Mouse (Mus musculus): Measurements from ENCODE around the gene Samsn1. TPM values are rescaled to one million over a fixed set of nuclear protein-coding genes. Genes with fewer than 3 reads are reported as not detected.

Samsn1 gene
- total RNA-seq, 2 experiments from 2014 or later, result 1.5 to 1.8 TPM

DNA sequence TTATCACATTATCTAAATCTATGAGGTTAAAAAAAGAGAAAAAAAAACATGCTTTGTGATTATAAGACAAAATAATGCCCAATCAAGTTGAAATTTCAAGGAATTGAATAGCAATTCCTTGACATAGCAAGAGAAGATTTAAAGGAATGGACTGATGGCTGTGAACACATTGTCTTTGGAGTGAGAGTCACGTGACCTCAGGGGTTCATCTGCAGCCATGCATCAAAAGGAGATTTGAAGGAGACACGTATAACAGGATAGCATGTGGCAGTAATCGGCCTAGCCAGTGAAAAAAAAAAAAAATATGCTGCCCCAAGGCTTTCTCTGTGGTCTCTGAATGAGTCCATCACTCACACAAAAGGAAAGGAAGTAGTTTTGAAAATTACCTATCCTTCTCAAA is 201.1 kb downstream of the Samsn1 start:
- DNase-seq (ENCODE audit: extremely low spot score in 1 of 2, low spot score in 1 of 2), result no peak

Measured in layer of hippocampus, postnatal 25 days (tissue).